Mouse (Mus musculus): ENCODE results near the gene Syndig1. TPM values are rescaled to one million over a fixed set of nuclear protein-coding genes. Genes with fewer than 3 reads are reported as not detected.

Gene Syndig1
- polyA plus RNA-seq, 1 experiment = not detected

GRCm38 (mm10) chr2:149996382-149996964 lies 167.5 kb downstream of the Syndig1 start:
- TF ChIP-seq GATA1 (IDR thresholded peaks at IDR 0.05; ENCODE audit: low read length) = no peak

GRCm38 (mm10) chr2:149997657-149998056 lies 168.6 kb downstream of the Syndig1 start:
- TF ChIP-seq GATA1 (IDR thresholded peaks at IDR 0.05; ENCODE audit: low read length) = no peak

GRCm38 (mm10) chr2:149998373-149999108 lies 169.5 kb downstream of the Syndig1 start:
- TF ChIP-seq GATA1 (IDR thresholded peaks at IDR 0.05; ENCODE audit: low read length) = no peak

GRCm38 (mm10) chr2:150000564-150000963 lies 171.6 kb downstream of the Syndig1 start:
- no peak for TF ChIP-seq GATA1 (IDR thresholded peaks at IDR 0.05; ENCODE audit: low read length)

GRCm38 (mm10) chr2:150003499-150003898 lies 174.5 kb downstream of the Syndig1 start:
- no peak for TF ChIP-seq GATA1 (IDR thresholded peaks at IDR 0.05; ENCODE audit: low read length)

GRCm38 (mm10) chr2:150012787-150013346 lies 183.9 kb downstream of the Syndig1 start:
- TF ChIP-seq GATA1 (IDR thresholded peaks at IDR 0.05; ENCODE audit: low read length) = no peak

- TF ChIP-seq GATA1 (IDR thresholded peaks at IDR 0.05; ENCODE audit: low read length) = no peak
Measured at GRCm38 (mm10) chr2:150013785-150014184, 184.8 kb downstream of the Syndig1 start.

GRCm38 (mm10) chr2:150016303-150016702 lies 187.3 kb downstream of the Syndig1 start:
- no peak for TF ChIP-seq GATA1 (IDR thresholded peaks at IDR 0.05; ENCODE audit: low read length)

- no peak for TF ChIP-seq GATA1 (IDR thresholded peaks at IDR 0.05; ENCODE audit: low read length)
Measured at GRCm38 (mm10) chr2:150020706-150021105, 191.7 kb downstream of the Syndig1 start.

GRCm38 (mm10) chr2:150023873-150024339 lies 194.9 kb downstream of the Syndig1 start:
- no peak for TF ChIP-seq GATA1 (IDR thresholded peaks at IDR 0.05; ENCODE audit: low read length)

- no peak for TF ChIP-seq GATA1 (IDR thresholded peaks at IDR 0.05; ENCODE audit: low read length)
Measured at GRCm38 (mm10) chr2:150043531-150043930, 214.5 kb downstream of the Syndig1 start.

Other genes starting within 250 kb of the Syndig1 start
- gene C530025M09Rik, start 2.0 kb downstream of the Syndig1 start, polyA plus RNA-seq (2012) = not detected in 2 replicates

Measured in G1E-ER4 (cell line).